Mouse (Mus musculus): ENCODE measurements at regions not wholly inside any gene's neighbourhood (a gene's known extent, or its start where the extent isn't known, plus 50 kb on each side); places are given as distances from the start of the nearest gene placed in this dataset.

- no peak for TF ChIP-seq POLR2AphosphoS5 (IDR thresholded peaks at IDR 0.05; ENCODE audit: borderline replicate concordance, low read depth, low read length)
- TF ChIP-seq SIN3A (IDR thresholded peaks at IDR 0.05; ENCODE audit: low read length), result no peak
- no peak for TF ChIP-seq ZNF384 (IDR thresholded peaks at IDR 0.05; ENCODE audit: low read depth, low read length)
- TF ChIP-seq ELF1 (IDR thresholded peaks at IDR 0.05; ENCODE audit: low read depth, low read length), result no peak
- no peak overlapping the region for H3K27ac ChIP-seq (ENCODE audit: control insufficient read depth, low read depth, low read length)
- no peak for DNase-seq (ENCODE audit: low read depth, low spot score)
Measured at GRCm38 (mm10) chr12:52381161-52381967, 122.4 kb upstream of the Arhgap5 start.

GRCm38 (mm10) chr12:52381968-52382325 lies 121.8 kb upstream of the Arhgap5 start:
- no peak for DNase-seq (ENCODE audit: low read depth, low spot score)
- Histone ChIP-seq H3K9ac (ENCODE audit: control insufficient read depth, low read depth, low read length, poor library complexity, severe bottlenecking) (no peak overlapping the region), H3K4me3 (ENCODE audit: control insufficient read depth in 1 of 2, insufficient read depth in 1 of 2, low read depth in 2 of 2, low read length in 2 of 2) (no peak overlapping the region), H3K36me3 (ENCODE audit: control insufficient read depth in 1 of 2, insufficient read depth in 2 of 2, low read length in 2 of 2) (no peaks in the 10 kb centered on the region), H3K27ac (ENCODE audit: control insufficient read depth, low read depth, low read length) (no peak overlapping the region), H3K4me1 (ENCODE audit: control insufficient read depth in 1 of 2, insufficient read depth in 2 of 2, low read length in 2 of 2) (no peaks in the 10 kb centered on the region), H3K9me3 (replicated peaks; ENCODE audit: insufficient read depth, low read length) (no peaks in the 10 kb centered on the region), H3K27me3 (ENCODE audit: control insufficient read depth in 1 of 2, insufficient read depth in 2 of 2, low read length in 2 of 2) (no peaks in the 10 kb centered on the region), H3K79me2 (ENCODE audit: control insufficient read depth, insufficient read depth, low read length, poor library complexity) (no peaks in the 10 kb centered on the region)
- no peak for TF ChIP-seq CTCF (IDR thresholded peaks at IDR 0.05 in 2 of 3, conservative IDR thresholded peaks at IDR 0.05 in 1 of 3; ENCODE audit: control insufficient read depth in 1 of 3, insufficient read depth in 1 of 3, low read depth in 2 of 3, low read length in 3 of 3, poor library complexity in 1 of 3, severe bottlenecking in 1 of 3)
- no peak for TF ChIP-seq ZNF384 (IDR thresholded peaks at IDR 0.05; ENCODE audit: low read depth, low read length)
- TF ChIP-seq TCF12 (IDR thresholded peaks at IDR 0.05; ENCODE audit: low read depth, low read length), result no peak
- TF ChIP-seq JUND (IDR thresholded peaks at IDR 0.05; ENCODE audit: low read depth, low read length), result no peak
- TF ChIP-seq GATA1 (IDR thresholded peaks at IDR 0.05; ENCODE audit: low read depth, low read length), result no peak
- TF ChIP-seq USF2 (IDR thresholded peaks at IDR 0.05; ENCODE audit: borderline replicate concordance in 1 of 2, insufficient read depth in 1 of 2, low read depth in 1 of 2, low read length in 2 of 2), result no peak
- TF ChIP-seq POLR2AphosphoS5 (IDR thresholded peaks at IDR 0.05; ENCODE audit: borderline replicate concordance, low read depth, low read length), result no peak
- no peak for TF ChIP-seq ZKSCAN1 (IDR thresholded peaks at IDR 0.05; ENCODE audit: low read depth, low read length)
- no peak for TF ChIP-seq ZMIZ1 (IDR thresholded peaks at IDR 0.05; ENCODE audit: low read depth, low read length)
- no peak for TF ChIP-seq CHD2 (IDR thresholded peaks at IDR 0.05; ENCODE audit: low read length)
- TF ChIP-seq SMC3 (IDR thresholded peaks at IDR 0.05; ENCODE audit: low read depth, low read length), result no peak
- TF ChIP-seq GABPA (IDR thresholded peaks at IDR 0.05; ENCODE audit: low read depth, low read length), result no peak
- no peak for TF ChIP-seq RCOR1 (IDR thresholded peaks at IDR 0.05; ENCODE audit: low read depth, low read length)
- TF ChIP-seq KAT2A (conservative IDR thresholded peaks at IDR 0.05; ENCODE audit: low read depth, low read length), result no peak
- no peak for TF ChIP-seq EP300 (IDR thresholded peaks at IDR 0.05; ENCODE audit: low read depth in 1 of 2, low read length in 2 of 2)
- no peak for TF ChIP-seq TAL1 (IDR thresholded peaks at IDR 0.05; ENCODE audit: low read length)

More at GRCm38 (mm10) chr12:52381161-52381967, 122.4 kb upstream of the Arhgap5 start:
- Histone ChIP-seq H3K9ac (ENCODE audit: control insufficient read depth, low read depth, low read length, poor library complexity, severe bottlenecking) (no peak overlapping the region), H3K9me3 (replicated peaks; ENCODE audit: insufficient read depth, low read length) (no peaks in the 10 kb centered on the region), H3K4me1 (ENCODE audit: control insufficient read depth in 1 of 2, insufficient read depth in 2 of 2, low read length in 2 of 2) (no peaks in the 10 kb centered on the region), H3K36me3 (ENCODE audit: control insufficient read depth in 1 of 2, insufficient read depth in 2 of 2, low read length in 2 of 2) (no peaks in the 10 kb centered on the region), H3K27me3 (ENCODE audit: control insufficient read depth in 1 of 2, insufficient read depth in 2 of 2, low read length in 2 of 2) (no peaks in the 10 kb centered on the region), H3K4me3 (ENCODE audit: control insufficient read depth in 1 of 2, insufficient read depth in 1 of 2, low read depth in 2 of 2, low read length in 2 of 2) (no peak overlapping the region), H3K79me2 (ENCODE audit: control insufficient read depth, insufficient read depth, low read length, poor library complexity) (no peaks in the 10 kb centered on the region)
